Mouse (Mus musculus) cortical plate, adult 2 months (tissue): ENCODE results near the gene 1600014C23Rik.

Source experiments
- CTCF ChIP-seq: fragments of 200-500 bp; IDR thresholded peaks from 2 replicates; pipeline ENCODE4 v1.5.1; 2011; ENCODE audit warnings: mild to moderate bottlenecking, control low read depth, low read length; ENCODE audit not compliant: insufficient read depth; ENCODE audit errors: extremely low read depth
- POLR2A ChIP-seq: fragments of 200-500 bp; IDR thresholded peaks from 2 replicates; pipeline ENCODE4 v1.6.1; 2011; ENCODE audit warnings: mild to moderate bottlenecking, low read length, control low read depth; ENCODE audit not compliant: insufficient read depth; ENCODE audit errors: extremely low read depth

DNA sequence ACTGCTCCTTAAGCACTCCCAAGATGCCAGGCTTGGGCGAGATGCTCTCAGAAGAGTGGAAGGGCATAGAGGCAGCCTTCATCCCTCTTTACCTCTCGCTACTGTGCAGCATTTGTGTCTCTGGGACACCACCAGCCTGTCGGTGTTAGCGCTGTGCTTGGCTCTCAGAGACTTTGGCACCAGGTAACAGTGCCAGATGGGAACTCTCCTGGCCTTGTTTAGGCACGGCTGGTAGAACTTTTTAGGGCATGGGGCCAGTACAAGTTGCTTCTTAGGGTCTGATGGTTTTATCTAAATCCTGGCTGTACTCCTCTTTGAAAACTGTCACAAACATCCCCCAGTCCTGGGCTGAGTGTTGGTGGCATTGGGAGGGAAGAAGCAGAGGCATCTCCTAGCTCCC is 26.1 kb upstream of the 1600014C23Rik start:
- TF ChIP-seq CTCF = no peak
- TF ChIP-seq POLR2A = no peak
